Mouse (Mus musculus): ENCODE results near the gene Ptpre. TPM values are rescaled to one million over a fixed set of nuclear protein-coding genes. Genes with fewer than 3 reads are reported as not detected.

Ptpre gene
- polyA plus RNA-seq, 1 experiment from 2014 or later = 4.4 TPM

DNA sequence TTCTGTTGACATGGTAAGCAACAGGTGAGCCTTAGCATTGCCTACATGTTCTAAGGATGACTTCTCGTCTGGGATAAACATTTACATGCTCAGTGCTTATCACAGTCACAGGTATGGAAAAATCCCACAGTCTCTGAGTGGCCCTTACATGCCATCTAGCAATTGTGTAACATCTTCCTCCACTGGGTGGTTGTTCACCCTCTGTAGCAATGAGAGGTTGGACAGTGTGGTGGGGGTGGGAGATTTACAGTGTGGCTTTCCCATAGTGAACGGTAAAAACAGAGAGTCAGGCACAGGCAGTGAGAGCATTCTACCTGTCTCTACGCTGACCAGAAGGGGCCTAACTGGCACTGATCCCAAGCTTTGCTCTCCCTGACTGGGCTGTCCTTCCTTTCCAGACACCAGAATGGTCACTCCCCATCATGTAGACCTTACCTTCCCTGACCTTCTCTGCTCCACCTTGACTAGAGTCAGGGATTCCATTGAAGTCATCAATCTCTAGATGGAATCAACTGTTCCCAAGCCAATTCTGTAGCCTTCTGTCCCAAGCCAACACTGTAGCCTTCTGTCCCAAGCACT is 10.6 kb upstream of the Ptpre start:
- no peak for TF ChIP-seq CTCF (IDR thresholded peaks at IDR 0.05; ENCODE audit: low read depth)
- no peak for TF ChIP-seq EP300 (optimal IDR thresholded peaks at IDR 0.05)
- Histone ChIP-seq H3K4me2 (replicated peaks; ENCODE audit: low read depth) (no peak overlapping the region), H3K27me3 (ENCODE audit: control insufficient read depth, insufficient read depth, low read length) (no peaks in the 10 kb centered on the region), H3K27ac (replicated peaks) (no peak overlapping the region), H3K4me1 (replicated peaks; ENCODE audit: control insufficient read depth, insufficient read depth) (no peaks in the 10 kb centered on the region), H3K4me3 (ENCODE audit: low read depth, low read length) (no peak overlapping the region), H3K9me3 (ENCODE audit: control insufficient read depth, low read length) (no peaks in the 10 kb centered on the region), H3K36me3 (ENCODE audit: control insufficient read depth, insufficient read depth, low read length) (no peaks in the 10 kb centered on the region), H3K9ac (ENCODE audit: low read length) (no peak overlapping the region)
- ATAC-seq (ENCODE audit: low FRiP score, low TSS enrichment) = no peak
- DNase-seq (ENCODE audit: low spot score) = no peak
- WGBS = 76% methylated on average over 3 of the region's 3 CpGs

DNA sequence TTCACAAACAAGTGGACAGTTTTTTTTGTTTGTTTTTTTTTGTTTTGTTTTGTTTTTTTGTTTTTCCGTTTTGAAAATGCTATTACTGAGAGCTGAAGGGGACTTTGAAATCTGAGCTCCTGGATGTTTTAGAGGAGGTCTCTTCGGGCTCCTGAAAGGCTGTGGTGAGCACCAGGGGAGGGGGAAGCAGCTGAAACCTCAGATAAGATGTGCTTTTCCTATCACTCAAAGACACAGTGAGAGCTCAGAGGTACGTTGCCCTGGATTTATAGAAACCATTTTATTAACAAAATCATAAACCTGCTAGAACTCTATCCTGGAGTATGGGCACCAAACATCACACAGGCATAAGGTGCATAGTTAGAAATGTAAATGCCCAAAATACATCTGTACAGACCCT is 10.1 kb upstream of the Ptpre start:
- whole genome bisulfite sequencing = 53% methylated on average over 3 of the region's 3 CpGs
- no peak overlapping the region for H3K4me2 ChIP-seq (replicated peaks; ENCODE audit: low read depth)
- H3K4me3 ChIP-seq (ENCODE audit: low read depth, low read length) = no peak overlapping the region
- no peak for ATAC-seq (ENCODE audit: low FRiP score, low TSS enrichment)
- H3K4me1 ChIP-seq (replicated peaks; ENCODE audit: control insufficient read depth, insufficient read depth) = no peaks in the 10 kb centered on the region
- no peak overlapping the region for H3K27ac ChIP-seq (replicated peaks)
- H3K36me3 ChIP-seq (ENCODE audit: control insufficient read depth, insufficient read depth, low read length) = no peaks in the 10 kb centered on the region
- no peak for DNase-seq (ENCODE audit: low spot score)
- no peaks in the 10 kb centered on the region for H3K27me3 ChIP-seq (ENCODE audit: control insufficient read depth, insufficient read depth, low read length)
- no peak overlapping the region for H3K9ac ChIP-seq (ENCODE audit: low read length)
- H3K9me3 ChIP-seq (ENCODE audit: control insufficient read depth, low read length) = no peaks in the 10 kb centered on the region
- no peak for TF ChIP-seq EP300 (optimal IDR thresholded peaks at IDR 0.05)

DNA sequence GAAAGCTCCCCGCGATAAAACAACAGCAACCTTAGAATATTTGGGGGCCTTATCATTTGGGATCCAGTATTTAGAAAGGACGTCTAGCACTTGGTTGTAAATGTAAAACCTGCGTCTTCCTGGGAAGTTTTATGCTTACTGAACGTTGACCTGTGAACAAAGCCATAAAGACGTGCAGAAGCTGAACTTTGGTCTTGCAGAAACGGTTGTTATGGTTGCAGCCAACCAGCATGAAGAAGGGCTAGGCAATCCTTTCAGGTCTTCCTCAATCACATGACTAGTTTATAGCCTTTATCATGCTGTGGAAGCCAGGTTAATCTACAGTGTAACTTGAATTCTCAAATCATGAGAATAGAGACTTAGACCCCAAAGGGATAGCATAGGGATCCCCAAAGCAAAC is 8.8 kb upstream of the Ptpre start, which contains the start of gene Clrn3:
Gene Clrn3 (minus strand): TSS at position 140 of the 400 bp plus-strand sequence.
- ATAC-seq (ENCODE audit: low FRiP score, low TSS enrichment) = peak; percentile 42; the same call in 1 of the 2 replicates
- no peak within 1 kb of the TSS for H3K9ac ChIP-seq (ENCODE audit: low read length)
- no peak within 1 kb of the TSS for H3K4me2 ChIP-seq (replicated peaks; ENCODE audit: low read depth)
- no peak for DNase-seq (ENCODE audit: low spot score)
- no peaks in the 10 kb centered on the region for H3K27me3 ChIP-seq (ENCODE audit: control insufficient read depth, insufficient read depth, low read length)
- TF ChIP-seq CTCF (IDR thresholded peaks at IDR 0.05; ENCODE audit: low read depth) (no peak), EP300 (optimal IDR thresholded peaks at IDR 0.05) (no peak)
- H3K36me3 ChIP-seq (ENCODE audit: control insufficient read depth, insufficient read depth, low read length) = no peaks in the 10 kb centered on the region
- H3K9me3 ChIP-seq (ENCODE audit: control insufficient read depth, low read length) = no peaks in the 10 kb centered on the region
- no peak within 1 kb of the TSS for H3K27ac ChIP-seq (replicated peaks)
- H3K4me1 ChIP-seq (replicated peaks; ENCODE audit: control insufficient read depth, insufficient read depth) = no peaks in the 10 kb centered on the region
- WGBS = 77% methylated on average over 7 of the region's 7 CpGs
- no peak within 1 kb of the TSS for H3K4me3 ChIP-seq (ENCODE audit: low read depth, low read length)

DNA sequence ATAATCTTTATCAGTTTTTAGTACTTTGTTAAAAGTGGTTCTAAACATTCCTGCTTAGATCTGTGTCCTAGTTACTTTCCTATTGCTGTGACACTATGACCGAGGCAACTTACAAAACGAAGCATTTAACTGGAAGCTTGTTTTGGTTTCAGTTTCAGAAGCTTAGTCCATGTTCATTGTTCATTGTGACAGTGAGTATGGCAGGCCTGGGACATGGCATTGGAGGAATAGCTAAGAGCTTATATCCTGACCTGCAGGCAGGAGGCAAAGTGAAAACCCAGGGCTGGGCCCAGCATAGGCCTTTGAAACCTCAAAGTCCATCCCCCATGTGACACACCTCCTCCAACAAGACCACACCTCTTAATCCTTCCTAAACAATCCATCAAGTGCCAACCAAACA is 8.2 kb upstream of the Ptpre start:
- Histone ChIP-seq H3K9ac (ENCODE audit: low read length) (no peak overlapping the region), H3K9me3 (ENCODE audit: control insufficient read depth, low read length) (no peaks in the 10 kb centered on the region), H3K4me2 (replicated peaks; ENCODE audit: low read depth) (no peak overlapping the region), H3K27me3 (ENCODE audit: control insufficient read depth, insufficient read depth, low read length) (no peaks in the 10 kb centered on the region), H3K36me3 (ENCODE audit: control insufficient read depth, insufficient read depth, low read length) (no peaks in the 10 kb centered on the region), H3K27ac (replicated peaks) (no peak overlapping the region), H3K4me1 (replicated peaks; ENCODE audit: control insufficient read depth, insufficient read depth) (no peaks in the 10 kb centered on the region), H3K4me3 (ENCODE audit: low read depth, low read length) (no peak overlapping the region)
- 75% methylated on average over 2 of the region's 2 CpGs for WGBS
- DNase-seq (ENCODE audit: low spot score) = no peak
- ATAC-seq (ENCODE audit: low FRiP score, low TSS enrichment) = no peak
- TF ChIP-seq CTCF (IDR thresholded peaks at IDR 0.05; ENCODE audit: low read depth) (no peak), EP300 (optimal IDR thresholded peaks at IDR 0.05) (no peak)

DNA sequence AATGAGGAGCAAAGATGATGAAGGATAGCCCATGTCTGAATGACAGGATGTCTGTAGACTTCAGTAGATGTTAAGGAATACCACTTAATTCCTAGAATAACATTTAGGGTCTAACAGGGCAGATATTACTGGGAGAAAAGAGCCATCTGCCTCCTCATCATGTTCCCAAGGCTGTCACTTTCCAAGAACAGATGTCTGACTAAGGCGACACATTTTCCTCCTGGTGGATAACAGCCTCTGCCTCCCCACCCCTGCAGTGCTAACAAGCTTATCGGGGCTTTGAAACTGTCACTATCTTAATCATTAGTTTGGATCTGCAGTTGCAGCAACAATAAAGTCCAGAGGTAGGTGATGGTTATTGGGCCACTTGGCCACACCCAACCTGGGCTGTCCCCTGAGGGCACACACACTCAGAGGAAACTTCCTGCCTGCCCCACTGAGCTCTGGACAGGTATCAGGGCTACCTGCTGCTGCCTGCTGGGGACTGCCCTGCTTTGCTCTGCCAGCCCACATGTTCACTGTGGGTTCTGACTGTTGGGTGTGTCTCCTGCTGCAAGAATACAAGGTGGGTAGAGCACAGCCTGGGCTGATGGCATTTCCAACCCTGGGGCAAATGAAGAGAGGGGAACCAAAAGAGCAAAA is 2.6 kb upstream of the Ptpre start:
- Histone ChIP-seq H3K4me2 (replicated peaks; ENCODE audit: low read depth) (no peak overlapping the region), H3K9ac (ENCODE audit: low read length) (no peak overlapping the region), H3K27ac (replicated peaks) (no peak overlapping the region), H3K27me3 (ENCODE audit: control insufficient read depth, insufficient read depth, low read length) (no peaks in the 10 kb centered on the region), H3K4me1 (replicated peaks; ENCODE audit: control insufficient read depth, insufficient read depth) (no peaks in the 10 kb centered on the region), H3K36me3 (ENCODE audit: control insufficient read depth, insufficient read depth, low read length) (no peaks in the 10 kb centered on the region), H3K4me3 (ENCODE audit: low read depth, low read length) (no peak overlapping the region), H3K9me3 (ENCODE audit: control insufficient read depth, low read length) (no peaks in the 10 kb centered on the region)
- TF ChIP-seq CTCF (IDR thresholded peaks at IDR 0.05; ENCODE audit: low read depth) = no peak
- no peak for TF ChIP-seq EP300 (optimal IDR thresholded peaks at IDR 0.05)
- peak; percentile 18 for DNase-seq (ENCODE audit: low spot score)
- peak; percentile 38; the same call in 1 of the 2 replicates for ATAC-seq (ENCODE audit: low FRiP score, low TSS enrichment)
- 34% methylated on average over 2 of the region's 2 CpGs for WGBS

DNA sequence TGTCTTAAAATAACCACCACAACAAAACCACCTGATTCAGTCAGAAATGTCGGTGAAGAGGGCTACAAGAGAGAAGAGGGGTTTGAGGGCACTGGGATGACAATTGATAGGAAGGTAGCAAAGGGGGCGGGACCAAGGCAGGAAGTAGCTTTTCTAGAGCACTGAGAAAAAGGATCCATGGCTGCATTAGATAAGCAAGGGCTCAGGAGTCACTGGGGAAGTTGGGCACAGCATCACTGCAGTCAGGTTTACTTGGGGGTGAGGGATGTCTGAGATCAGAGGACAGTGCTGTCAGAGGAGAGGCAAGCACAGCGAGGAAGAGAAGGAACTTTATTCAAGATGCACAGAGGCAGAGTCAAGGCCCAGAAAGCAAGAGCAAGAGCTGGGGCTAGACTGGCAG is 1.4 kb upstream of the Ptpre start:
- no peaks in the 10 kb centered on the region for H3K36me3 ChIP-seq (ENCODE audit: control insufficient read depth, insufficient read depth, low read length)
- H3K27me3 ChIP-seq (ENCODE audit: control insufficient read depth, insufficient read depth, low read length) = no peaks in the 10 kb centered on the region
- no peak overlapping the region for H3K27ac ChIP-seq (replicated peaks)
- WGBS = 78% methylated on average over 3 of the region's 3 CpGs
- ATAC-seq (ENCODE audit: low FRiP score, low TSS enrichment) (no peak), DNase-seq (ENCODE audit: low spot score) (no peak)
- TF ChIP-seq EP300 (optimal IDR thresholded peaks at IDR 0.05) (no peak), CTCF (IDR thresholded peaks at IDR 0.05; ENCODE audit: low read depth) (no peak)
- H3K9ac ChIP-seq (ENCODE audit: low read length) = no peak overlapping the region
- H3K4me3 ChIP-seq (ENCODE audit: low read depth, low read length) = no peak overlapping the region
- no peak overlapping the region for H3K4me2 ChIP-seq (replicated peaks; ENCODE audit: low read depth)
- no peaks in the 10 kb centered on the region for H3K9me3 ChIP-seq (ENCODE audit: control insufficient read depth, low read length)
- no peaks in the 10 kb centered on the region for H3K4me1 ChIP-seq (replicated peaks; ENCODE audit: control insufficient read depth, insufficient read depth)

All from stomach, postnatal 0 days (tissue).